Mouse (Mus musculus): ENCODE measurements around the gene Wdr17.

DNA sequence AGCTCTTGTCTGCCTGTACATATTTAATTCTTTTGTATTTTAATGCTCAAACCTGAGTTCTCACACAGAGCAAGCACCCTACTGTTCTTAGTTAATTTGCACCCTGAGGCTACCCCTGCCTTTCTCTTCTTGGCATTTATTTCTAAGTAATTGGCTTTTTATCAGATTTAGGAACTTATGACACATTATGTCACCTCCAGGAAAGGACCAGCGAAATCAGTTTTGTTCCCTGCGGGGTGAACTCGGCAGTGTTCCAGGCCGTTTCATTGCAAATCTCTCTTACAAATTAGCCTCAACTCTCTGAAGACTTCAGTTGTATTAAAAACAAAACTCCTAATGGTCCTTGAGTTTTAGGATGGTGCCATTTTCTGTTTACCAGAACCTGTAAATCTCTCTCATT, 248.3 kb downstream of the Wdr17 start:
- no peak for TF ChIP-seq CTCF (IDR thresholded peaks at IDR 0.05; ENCODE audit: low read depth)
- TF ChIP-seq EP300 (IDR thresholded peaks at IDR 0.05; ENCODE audit: low read depth), result no peak

All from heart, postnatal 0 days (tissue).